Mouse (Mus musculus): ENCODE results near the gene Ddx54. TPM values are rescaled to one million over a fixed set of nuclear protein-coding genes. Genes with fewer than 3 reads are reported as not detected.

The Ddx54 gene
- polyA plus RNA-seq, 1 experiment, result 44.6 TPM

- 12% methylated on average over 6 of the region's 6 CpGs for whole genome bisulfite sequencing
- peaks cover 4% of the 10 kb centered on the region; the same call in 1 of the 2 replicates for H3K4me1 ChIP-seq (ENCODE audit: control insufficient read depth, insufficient read depth, insufficient read length, low read length)
- no peaks in the 10 kb centered on the region for H3K36me3 ChIP-seq (ENCODE audit: control insufficient read depth, insufficient read depth, low read length)
- TF ChIP-seq CTCF (IDR thresholded peaks at IDR 0.05; ENCODE audit: extremely low read depth, insufficient read length, insufficient replicate concordance, low read depth, low read length) (peak; percentile 71; the same call in 1 of the 2 replicates), POLR2A (IDR thresholded peaks at IDR 0.05; ENCODE audit: low read depth, low read length) (no peak)
- peak overlapping the region; percentile 53 for H3K4me3 ChIP-seq (ENCODE audit: low read depth, low read length)
- H3K27me3 ChIP-seq (ENCODE audit: control insufficient read depth, insufficient read depth, low read length), result no peaks in the 10 kb centered on the region
- no peak overlapping the region for H3K27ac ChIP-seq (ENCODE audit: insufficient read depth, low read depth, low read length)
Observed at GRCm38 (mm10) chr5:120604839-120605238, 7.7 kb upstream of the Ddx54 start.

- Histone ChIP-seq H3K27ac (ENCODE audit: insufficient read depth, low read depth, low read length) (no peak overlapping the region), H3K27me3 (ENCODE audit: control insufficient read depth, insufficient read depth, low read length) (no peaks in the 10 kb centered on the region), H3K36me3 (ENCODE audit: control insufficient read depth, insufficient read depth, low read length) (no peaks in the 10 kb centered on the region), H3K4me1 (ENCODE audit: control insufficient read depth, insufficient read depth, insufficient read length, low read length) (peaks cover 4% of the 10 kb centered on the region; the same call in 1 of the 2 replicates), H3K4me3 (ENCODE audit: low read depth, low read length) (peak overlapping the region; percentile 53)
- 4% methylated on average over 10 of the region's 10 CpGs for WGBS
- TF ChIP-seq POLR2A (IDR thresholded peaks at IDR 0.05; ENCODE audit: low read depth, low read length) (no peak), CTCF (IDR thresholded peaks at IDR 0.05; ENCODE audit: extremely low read depth, insufficient read length, insufficient replicate concordance, low read depth, low read length) (no peak)
Observed at GRCm38 (mm10) chr5:120605241-120605661, 7.3 kb upstream of the Ddx54 start.

GRCm38 (mm10) chr5:120605688-120606087 lies 6.9 kb upstream of the Ddx54 start:
- peaks cover 4% of the 10 kb centered on the region; the same call in 1 of the 2 replicates for H3K4me1 ChIP-seq (ENCODE audit: control insufficient read depth, insufficient read depth, insufficient read length, low read length)
- TF ChIP-seq CTCF (IDR thresholded peaks at IDR 0.05; ENCODE audit: extremely low read depth, insufficient read length, insufficient replicate concordance, low read depth, low read length), result peak; percentile 84; the same call in 1 of the 2 replicates
- no peak for TF ChIP-seq POLR2A (IDR thresholded peaks at IDR 0.05; ENCODE audit: low read depth, low read length)
- H3K36me3 ChIP-seq (ENCODE audit: control insufficient read depth, insufficient read depth, low read length), result no peaks in the 10 kb centered on the region
- WGBS, result 2% methylated on average over 8 of the region's 8 CpGs
- H3K4me3 ChIP-seq (ENCODE audit: low read depth, low read length), result peak overlapping the region; percentile 53
- H3K27ac ChIP-seq (ENCODE audit: insufficient read depth, low read depth, low read length), result no peak overlapping the region
- no peaks in the 10 kb centered on the region for H3K27me3 ChIP-seq (ENCODE audit: control insufficient read depth, insufficient read depth, low read length)

DNA sequence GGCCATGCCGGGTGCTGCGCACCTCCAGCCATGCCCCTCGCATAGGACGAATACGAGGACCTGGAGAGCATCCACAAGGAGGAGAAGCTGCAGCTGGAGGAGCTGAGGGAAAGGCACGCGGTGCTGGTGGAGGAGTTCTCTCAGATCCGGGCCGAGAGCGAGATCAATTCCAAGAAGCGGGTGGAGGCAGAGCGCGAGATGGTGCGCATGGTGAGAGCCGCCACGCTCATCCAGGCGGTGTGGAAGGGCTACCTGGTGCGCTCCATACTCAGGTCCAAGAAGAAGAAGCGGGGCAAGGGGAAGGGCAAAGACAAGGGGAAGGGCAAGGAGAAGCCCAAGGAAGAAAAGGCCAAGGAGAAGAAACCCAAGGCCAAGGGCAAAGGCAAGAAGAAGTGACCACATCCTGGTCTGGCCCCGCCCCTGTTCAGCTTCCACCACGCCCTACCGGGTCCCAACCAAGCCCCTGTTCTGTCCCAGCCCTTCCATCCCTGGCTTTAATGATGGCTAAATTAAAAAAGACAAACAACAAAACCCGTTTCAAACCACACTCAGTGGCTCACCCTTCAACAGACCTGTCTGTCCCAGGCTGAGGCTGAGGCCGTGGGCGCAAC lies 5.8 kb upstream of the Ddx54 start:
- H3K4me1 ChIP-seq (ENCODE audit: control insufficient read depth, insufficient read depth, insufficient read length, low read length), result peaks cover 10% of the 10 kb centered on the region
- no peaks in the 10 kb centered on the region for H3K36me3 ChIP-seq (ENCODE audit: control insufficient read depth, insufficient read depth, low read length)
- H3K27ac ChIP-seq (ENCODE audit: insufficient read depth, low read depth, low read length), result no peak overlapping the region
- WGBS, result 80% methylated on average over 25 of the region's 25 CpGs
- no peaks in the 10 kb centered on the region for H3K27me3 ChIP-seq (ENCODE audit: control insufficient read depth, insufficient read depth, low read length)
- no peak overlapping the region for H3K4me3 ChIP-seq (ENCODE audit: low read depth, low read length)
- TF ChIP-seq CTCF (IDR thresholded peaks at IDR 0.05; ENCODE audit: extremely low read depth, insufficient read length, insufficient replicate concordance, low read depth, low read length) (no peak), POLR2A (IDR thresholded peaks at IDR 0.05; ENCODE audit: low read depth, low read length) (no peak)

DNA sequence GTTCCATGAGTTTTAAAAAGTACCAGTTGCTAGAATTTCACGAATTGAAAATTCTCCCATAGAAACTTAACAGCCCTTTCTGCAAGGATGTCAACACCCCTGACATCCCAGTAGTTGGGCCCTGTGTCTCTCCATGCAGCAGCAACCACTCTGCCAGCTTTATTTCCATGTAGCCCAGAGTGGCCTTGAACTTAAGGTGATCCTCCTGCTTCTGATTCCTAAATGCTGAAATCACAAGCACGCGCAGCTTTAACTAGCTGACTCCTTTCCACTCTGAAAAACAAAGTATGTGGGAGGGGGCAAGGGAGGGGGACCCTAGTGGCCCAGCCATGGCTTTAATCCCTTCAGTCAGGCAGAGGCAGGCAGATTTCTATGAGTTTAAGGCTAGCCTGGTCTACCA lies 5.2 kb upstream of the Ddx54 start:
- Histone ChIP-seq H3K4me1 (ENCODE audit: control insufficient read depth, insufficient read depth, insufficient read length, low read length) (peaks cover 10% of the 10 kb centered on the region), H3K4me3 (ENCODE audit: low read depth, low read length) (no peak overlapping the region), H3K36me3 (ENCODE audit: control insufficient read depth, insufficient read depth, low read length) (no peaks in the 10 kb centered on the region), H3K27ac (ENCODE audit: insufficient read depth, low read depth, low read length) (no peak overlapping the region), H3K27me3 (ENCODE audit: control insufficient read depth, insufficient read depth, low read length) (no peaks in the 10 kb centered on the region)
- 77% methylated on average over 3 of the region's 3 CpGs for WGBS
- TF ChIP-seq POLR2A (IDR thresholded peaks at IDR 0.05; ENCODE audit: low read depth, low read length) (no peak), CTCF (IDR thresholded peaks at IDR 0.05; ENCODE audit: extremely low read depth, insufficient read length, insufficient replicate concordance, low read depth, low read length) (no peak)

GRCm38 (mm10) chr5:120609246-120609775 lies 3.2 kb upstream of the Ddx54 start:
- 80% methylated on average over 16 of the region's 16 CpGs for WGBS
- Histone ChIP-seq H3K4me1 (ENCODE audit: control insufficient read depth, insufficient read depth, insufficient read length, low read length) (peaks cover 10% of the 10 kb centered on the region), H3K27me3 (ENCODE audit: control insufficient read depth, insufficient read depth, low read length) (no peaks in the 10 kb centered on the region), H3K27ac (ENCODE audit: insufficient read depth, low read depth, low read length) (no peak overlapping the region), H3K36me3 (ENCODE audit: control insufficient read depth, insufficient read depth, low read length) (no peaks in the 10 kb centered on the region), H3K4me3 (ENCODE audit: low read depth, low read length) (no peak overlapping the region)
- TF ChIP-seq CTCF (IDR thresholded peaks at IDR 0.05; ENCODE audit: extremely low read depth, insufficient read length, insufficient replicate concordance, low read depth, low read length), result no peak
- TF ChIP-seq POLR2A (IDR thresholded peaks at IDR 0.05; ENCODE audit: low read depth, low read length), result no peak

- 74% methylated on average over 5 of the region's 5 CpGs for WGBS
- Histone ChIP-seq H3K27ac (ENCODE audit: insufficient read depth, low read depth, low read length) (no peak overlapping the region), H3K4me1 (ENCODE audit: control insufficient read depth, insufficient read depth, insufficient read length, low read length) (peaks cover 7% of the 10 kb centered on the region), H3K4me3 (ENCODE audit: low read depth, low read length) (no peak overlapping the region), H3K27me3 (ENCODE audit: control insufficient read depth, insufficient read depth, low read length) (no peaks in the 10 kb centered on the region), H3K36me3 (ENCODE audit: control insufficient read depth, insufficient read depth, low read length) (no peaks in the 10 kb centered on the region)
- TF ChIP-seq CTCF (IDR thresholded peaks at IDR 0.05; ENCODE audit: extremely low read depth, insufficient read length, insufficient replicate concordance, low read depth, low read length) (no peak), POLR2A (IDR thresholded peaks at IDR 0.05; ENCODE audit: low read depth, low read length) (no peak)
Observed at GRCm38 (mm10) chr5:120610906-120611305, 1.6 kb upstream of the Ddx54 start.

All from small intestine, adult 2 months (tissue).